Mouse (Mus musculus) T-cell, adult 66 days (primary cell): Measurements from ENCODE around the gene Ly6g6f. TPM values are rescaled to one million over a fixed set of nuclear protein-coding genes. Genes with fewer than 3 reads are reported as not detected.

Experiments
- total RNA-seq, 2 experiments: library from RNA; stranded (reverse); gene quantifications; 3 replicates in 1 of 2; 4 replicates in 1 of 2; pipeline ENCODE4 v1.2.4; 2023

Gene Ly6g6f
- total RNA-seq, 2 experiments from 2014 or later, result not detected

GRCm38 (mm10) chr17:35046681-35047455 is 38.5 kb downstream of the Ly6g6f start, which contains the start of gene Msh5:
Msh5 (minus strand) TSS chr17:35046745.

Other genes with a start within 250 kb of the Ly6g6f start
- gene Stk19, start 248.7 kb downstream of the Ly6g6f start, total RNA-seq, result 10 to 100 TPM; 57.0 to 64.6 TPM
- 10 to 100 TPM; 74.3 to 76.9 TPM for gene Dxo, start 248.6 kb downstream of the Ly6g6f start, total RNA-seq
- gene Skiv2l, start 235.4 kb downstream of the Ly6g6f start, total RNA-seq, result 100 to 1,000 TPM; 102 to 116 TPM
- gene Nelfe, start 235.2 kb downstream of the Ly6g6f start, total RNA-seq, result 10 to 100 TPM; 29.5 to 31.1 TPM
- under 1 TPM in 1 of 2 experiments, not detected in 1; 0.38 TPM for gene Cfb, start 223.1 kb downstream of the Ly6g6f start, total RNA-seq
- gene Zbtb12, start 206.1 kb downstream of the Ly6g6f start, total RNA-seq, result 1 to 10 TPM; 4.7 to 5.7 TPM
- not detected for gene Gm20547, start 203.6 kb downstream of the Ly6g6f start, total RNA-seq
- 1 to 10 TPM in 1 of 2 experiments, under 1 TPM in 1; 0.35 to 2.6 TPM for gene C2, start 187.3 kb downstream of the Ly6g6f start, total RNA-seq
- gene Ehmt2, start 187.1 kb downstream of the Ly6g6f start, total RNA-seq, result 100 to 1,000 TPM; 127 to 138 TPM
- not detected for gene Slc44a4, start 171.1 kb downstream of the Ly6g6f start, total RNA-seq
- 10 to 100 TPM; 43.5 to 54.2 TPM for gene Neu1, start 154.4 kb downstream of the Ly6g6f start, total RNA-seq
- 10 to 100 TPM; 10.4 to 11.9 TPM for gene Hspa1b, start 126.4 kb downstream of the Ly6g6f start, total RNA-seq
- not detected for gene Gm20481, start 115.7 kb downstream of the Ly6g6f start, total RNA-seq
- 1 to 10 TPM; 3.2 to 3.6 TPM for gene Hspa1a, start 113.5 kb downstream of the Ly6g6f start, total RNA-seq
- gene Hspa1l, start 112.9 kb downstream of the Ly6g6f start, total RNA-seq, result not detected
- gene Lsm2, start 103.7 kb downstream of the Ly6g6f start, total RNA-seq, result 10 to 100 TPM; 31.7 to 37.8 TPM
- 100 to 1,000 TPM; 113 to 115 TPM for gene Vars, start 84.6 kb downstream of the Ly6g6f start, total RNA-seq
- gene Vwa7, start 69.0 kb downstream of the Ly6g6f start, total RNA-seq, result under 1 TPM; 0.47 to 0.52 TPM
- 1 to 10 TPM in 1 of 2 experiments, not detected in 1; 2.3 TPM for gene Sapcd1, start 57.6 kb downstream of the Ly6g6f start, total RNA-seq
- 1 to 10 TPM; 2.0 to 3.3 TPM for gene Msh5, start 38.9 kb downstream of the Ly6g6f start, total RNA-seq
- gene Clic1, start 35.6 kb downstream of the Ly6g6f start, total RNA-seq, result 100 to 1,000 TPM; 161 to 180 TPM
- gene Ddah2, start 26.6 kb downstream of the Ly6g6f start, total RNA-seq, result 1 to 10 TPM in 1 of 2 experiments, under 1 TPM in 1; 0.86 to 4.1 TPM
- gene Ly6g6c, start 20.2 kb downstream of the Ly6g6f start, total RNA-seq, result not detected
- gene Mpig6b, start 19.4 kb downstream of the Ly6g6f start, total RNA-seq, result not detected
- not detected for gene Ly6g6e, start 8.7 kb downstream of the Ly6g6f start, total RNA-seq
- not detected for gene Ly6g6d, start 7.5 kb downstream of the Ly6g6f start, total RNA-seq
- gene Abhd16a, start 3.7 kb upstream of the Ly6g6f start, total RNA-seq, result 10 to 100 TPM; 73.4 to 81.3 TPM
- not detected for gene Ly6g5c, start 22.7 kb upstream of the Ly6g6f start, total RNA-seq
- gene Ly6g5b, start 29.8 kb upstream of the Ly6g6f start, total RNA-seq, result 1 to 10 TPM; 2.7 to 5.4 TPM
- 10 to 100 TPM; 33.5 to 34.9 TPM for gene Gpank1, start 35.8 kb upstream of the Ly6g6f start, total RNA-seq
- 100 to 1,000 TPM; 152 to 162 TPM for gene Csnk2b, start 36.4 kb upstream of the Ly6g6f start, total RNA-seq
- 10 to 100 TPM; 26.0 to 26.8 TPM for gene D17H6S53E, start 40.8 kb upstream of the Ly6g6f start, total RNA-seq
- 1 to 10 TPM in 1 of 2 experiments, under 1 TPM in 1; 0.55 to 1.7 TPM for gene Apom, start 46.4 kb upstream of the Ly6g6f start, total RNA-seq
- gene Bag6, start 49.6 kb upstream of the Ly6g6f start, total RNA-seq, result 100 to 1,000 TPM; 403 to 408 TPM
- gene Prrc2a, start 79.3 kb upstream of the Ly6g6f start, total RNA-seq, result 100 to 1,000 TPM; 299 to 313 TPM
- gene Aif1, start 90.5 kb upstream of the Ly6g6f start, total RNA-seq, result 1 to 10 TPM; 1.2 to 2.0 TPM
- gene Lst1, start 102.8 kb upstream of the Ly6g6f start, total RNA-seq, result 1 to 10 TPM; 4.5 to 8.7 TPM
- 100 to 1,000 TPM; 598 to 633 TPM for gene Ltb, start 108.8 kb upstream of the Ly6g6f start, total RNA-seq
- 10 to 100 TPM; 17.7 to 18.6 TPM for gene Tnf, start 116.4 kb upstream of the Ly6g6f start, total RNA-seq
- gene Lta, start 119.7 kb upstream of the Ly6g6f start, total RNA-seq, result 10 to 100 TPM; 14.1 to 17.3 TPM
- not detected for gene Gm16181, start 135.2 kb upstream of the Ly6g6f start, total RNA-seq
- 1 to 10 TPM; 2.8 to 3.1 TPM for gene Atp6v1g2, start 148.1 kb upstream of the Ly6g6f start, total RNA-seq
- 10 to 100 TPM; 15.8 to 16.0 TPM for gene Nfkbil1, start 150.2 kb upstream of the Ly6g6f start, total RNA-seq
- gene Ddx39b, start 156.1 kb upstream of the Ly6g6f start, total RNA-seq, result 100 to 1,000 TPM; 432 to 439 TPM
- 1,000 to 10,000 TPM; 2,662 to 2,726 TPM for gene H2-D1, start 177.1 kb upstream of the Ly6g6f start, total RNA-seq
- gene H2-Q1, start 234.8 kb upstream of the Ly6g6f start, total RNA-seq, result 10 to 100 TPM; 17.9 to 23.8 TPM